Mouse (Mus musculus) layer of hippocampus, adult 18-20 months (tissue): ENCODE measurements at regions not wholly inside any gene's neighbourhood (a gene's known extent, or its start where the extent isn't known, plus 50 kb on each side); places are given as distances from the start of the nearest gene placed in this dataset.

Experiments used
- DNase-seq, 2 experiments: peaks; one replicate each; pipeline ENCODE4 v3.0.0; 2022; ENCODE audit warnings: low spot score in 2 of 2

- no peak for DNase-seq
These were observed 174.1 kb upstream of the App start for GRCm38 (mm10) chr16:85347621-85348020.

GRCm38 (mm10) chr16:85336495-85337119, 163.0 kb upstream of the App start:
- no peak for DNase-seq

- no peak for DNase-seq
These were observed 160.0 kb upstream of the App start for GRCm38 (mm10) chr16:85333543-85333942.

- DNase-seq: no peak
These were observed 138.5 kb upstream of the App start for GRCm38 (mm10) chr16:85312018-85312417.

- no peak for DNase-seq
These were observed 135.9 kb upstream of the App start for GRCm38 (mm10) chr16:85309493-85309892.

GRCm38 (mm10) chr16:85308429-85308828, 134.9 kb upstream of the App start:
- no peak for DNase-seq

GRCm38 (mm10) chr16:85307940-85308339, 134.4 kb upstream of the App start:
- no peak for DNase-seq

- DNase-seq: no peak
These were observed 126.7 kb upstream of the App start for GRCm38 (mm10) chr16:85300092-85300853.

GRCm38 (mm10) chr16:85298559-85298958, 125.0 kb upstream of the App start:
- DNase-seq: no peak

- no peak for DNase-seq
These were observed 117.7 kb upstream of the App start for GRCm38 (mm10) chr16:85290986-85291952.

- DNase-seq: no peak
These were observed 104.3 kb upstream of the App start for GRCm38 (mm10) chr16:85277862-85278261.

- DNase-seq: no peak
These were observed 96.1 kb upstream of the App start for GRCm38 (mm10) chr16:85269681-85270080.

- DNase-seq: no peak
These were observed 86.3 kb upstream of the App start for GRCm38 (mm10) chr16:85259838-85260237.

GRCm38 (mm10) chr16:85247301-85247700, 73.7 kb upstream of the App start:
- no peak for DNase-seq

GRCm38 (mm10) chr16:85233037-85233436, 59.5 kb upstream of the App start:
- no peak for DNase-seq

- DNase-seq: no peak
These were observed 58.4 kb upstream of the App start for GRCm38 (mm10) chr16:85231908-85232467.

- DNase-seq: no peak
These were observed 57.8 kb upstream of the App start for GRCm38 (mm10) chr16:85231330-85231729.

GRCm38 (mm10) chr16:85224325-85224724, 50.8 kb upstream of the App start:
- peak in 1 of 2 experiments; percentile 22 for DNase-seq
